In genomic region chr1:134226739-134227138, GRCm38 (mm10) we compare ENCODE assay signal across 24 mouse cellular contexts. TPM values are rescaled to one million over a fixed set of nuclear protein-coding genes. Genes with fewer than 3 reads are reported as not detected.
"Had no signal": no experiment of that assay in that cellular context is flagged by ENCODE, and none has a peak within 500 bp of the region (broad histone marks: within the 10 kb centered on the region; RNA-seq: fewer than 3 reads in every experiment).

No protein-coding gene starts in this region.

- H3K27me3 ChIP-seq: kidney, embryonic 15.5 days; midbrain, embryonic 12.5 days; midbrain, embryonic 15.5 days; neural tube, embryonic 12.5 days; neural tube, embryonic 15.5 days; stomach, embryonic 15.5 days had no signal

- H3K27ac ChIP-seq: kidney, embryonic 15.5 days; left cerebral cortex, adult 2 months; liver, embryonic 13.5 days; macrophage; midbrain, embryonic 12.5 days; midbrain, embryonic 15.5 days; neural tube, embryonic 12.5 days; neural tube, embryonic 15.5 days; stomach, embryonic 15.5 days had no signal

- DNase-seq: kidney, adult 8-10 months; kidney, postnatal 10 days; kidney, postnatal 36 days; layer of hippocampus, postnatal 36 days; liver, embryonic 13.5 days; lung, embryonic 14.5 days; right cerebral cortex, adult 18-20 months; right cerebral cortex, postnatal 14 days; spleen, adult 18-20 months; thymus, adult 2 months; thymus, postnatal 14 days had no signal

- ATAC-seq: lung, postnatal 0 days; midbrain, embryonic 15.5 days had no signal

- H3K4me2 ChIP-seq: kidney, embryonic 15.5 days; liver, embryonic 13.5 days; lung, embryonic 14.5 days; midbrain, embryonic 12.5 days; midbrain, embryonic 15.5 days; neural tube, embryonic 12.5 days; neural tube, embryonic 15.5 days; stomach, embryonic 15.5 days had no signal

- H3K9me3 ChIP-seq: kidney, embryonic 15.5 days; liver, embryonic 13.5 days; midbrain, embryonic 12.5 days; midbrain, embryonic 15.5 days; neural tube, embryonic 12.5 days; neural tube, embryonic 15.5 days; stomach, embryonic 15.5 days had no signal

- H3K9ac ChIP-seq: kidney, embryonic 15.5 days; liver, embryonic 13.5 days; lung, embryonic 14.5 days; midbrain, embryonic 12.5 days; midbrain, embryonic 15.5 days; neural tube, embryonic 12.5 days; neural tube, embryonic 15.5 days; stomach, embryonic 15.5 days had no signal

- H3K4me1 ChIP-seq: midbrain, embryonic 12.5 days; midbrain, embryonic 15.5 days; neural tube, embryonic 12.5 days; stomach, embryonic 15.5 days had no signal

- H3K4me3 ChIP-seq: kidney, embryonic 15.5 days; left cerebral cortex, adult 2 months; liver, embryonic 13.5 days; midbrain, embryonic 12.5 days; midbrain, embryonic 15.5 days; neural tube, embryonic 12.5 days; neural tube, embryonic 15.5 days; stomach, embryonic 15.5 days had no signal

- H3K36me3 ChIP-seq: kidney, embryonic 15.5 days; liver, embryonic 13.5 days; midbrain, embryonic 12.5 days; midbrain, embryonic 15.5 days; neural tube, embryonic 12.5 days; neural tube, embryonic 15.5 days; stomach, embryonic 15.5 days had no signal

RNA-seq across cellular contexts. Expression of gene Adora1, which starts 8.5 kb away (rescaled TPM):
- total RNA-seq: megakaryocyte, adult 5-6 weeks had no signal
- polyA plus RNA-seq: macrophage had no signal

RNA-seq across cellular contexts. Expression of gene Mybph, which starts 33.5 kb away (rescaled TPM):
- total RNA-seq: layer of hippocampus, postnatal 10 days; left cerebral cortex, postnatal 10 days; liver, adult 2 months had no signal
- polyA plus RNA-seq: liver, adult 2 months; lung, embryonic 14.5 days; macrophage; midbrain, embryonic 12.5 days had no signal

RNA-seq across cellular contexts. Expression of gene Chil1, which starts 44.8 kb away (rescaled TPM):
- polyA plus RNA-seq: lung, embryonic 14.5 days had no signal
